Mouse (Mus musculus) frontal cortex, adult 2 months (tissue): ENCODE results near the gene Prdm15. TPM values are rescaled to one million over a fixed set of nuclear protein-coding genes. Genes with fewer than 3 reads are reported as not detected.

Source experiments
- DNase-seq, 2 experiments: peaks; one replicate each; pipeline ENCODE4 v3.0.0; 2022; ENCODE audit warnings: low spot score in 1 of 2; ENCODE audit errors: extremely low spot score in 1 of 2
- polyA plus RNA-seq: library from polyadenylated mRNA; depleted of rRNA; stranded (reverse); fragments of >200 nt; gene quantifications from 2 replicates; pipeline ENCODE4 v1.2.3, GENCODE M21; 2012; rRNA removed

Prdm15 gene
- polyA plus RNA-seq, result 15.1 and 19.1 TPM in 2 replicates

DNA sequence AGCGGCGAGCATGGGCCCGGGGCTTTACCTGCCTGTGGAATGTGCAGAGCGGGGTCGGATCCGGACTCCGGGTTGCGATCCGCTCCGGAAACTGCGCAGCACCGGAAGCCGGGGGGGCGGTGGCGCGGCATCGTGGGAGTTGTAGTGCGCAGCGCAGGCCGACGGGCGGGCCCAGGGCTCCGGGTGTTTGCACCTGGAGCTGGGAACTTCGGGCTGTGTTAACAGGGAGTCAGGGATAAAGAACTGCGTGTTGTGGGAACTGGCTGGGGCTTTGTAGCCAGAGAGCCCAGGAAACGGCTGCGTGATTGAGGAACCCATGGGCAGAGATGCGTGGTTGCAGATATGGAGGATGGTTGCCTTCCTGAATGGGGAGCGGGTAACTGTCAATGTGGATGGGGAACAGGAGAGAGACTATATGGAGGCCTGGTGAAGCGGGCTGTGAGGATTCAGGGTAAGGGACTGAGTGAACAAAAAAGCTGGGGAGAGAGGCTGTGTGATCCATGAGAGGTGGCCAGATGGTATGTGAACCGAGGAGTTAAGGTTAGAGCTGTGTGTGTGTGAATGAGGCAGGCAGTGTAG lies at the start of gene Prdm15:
TSS of gene Prdm15 (minus strand) at position 110 of the 579 bp plus-strand sequence.
- DNase-seq, result peak; percentile 65 to 90

GRCm38 (mm10) chr16:97897346-97898024 lies 45.8 kb upstream of the Prdm15 start:
- peak in 1 of 2 experiments; percentile 11 for DNase-seq

DNA sequence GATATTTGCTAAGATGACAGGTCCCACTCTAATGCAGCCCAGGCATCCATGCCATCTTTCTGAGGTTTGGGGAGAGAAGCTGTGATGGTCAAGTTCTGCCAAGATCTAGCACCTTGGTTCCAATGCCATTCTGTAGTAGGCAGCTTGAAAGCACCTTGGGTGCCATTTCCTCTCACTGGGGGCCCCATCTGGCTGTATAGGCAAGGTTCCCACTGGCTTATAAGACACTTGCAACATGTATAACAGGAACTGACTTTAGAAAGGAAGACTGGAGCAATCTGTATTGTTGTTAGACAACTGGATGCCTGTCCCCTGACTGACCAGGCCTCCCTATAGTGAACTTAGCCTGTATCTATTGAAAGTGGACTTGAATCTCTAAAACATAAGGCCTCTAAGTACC lies 36.1 kb upstream of the Prdm15 start:
- no peak for DNase-seq

DNA sequence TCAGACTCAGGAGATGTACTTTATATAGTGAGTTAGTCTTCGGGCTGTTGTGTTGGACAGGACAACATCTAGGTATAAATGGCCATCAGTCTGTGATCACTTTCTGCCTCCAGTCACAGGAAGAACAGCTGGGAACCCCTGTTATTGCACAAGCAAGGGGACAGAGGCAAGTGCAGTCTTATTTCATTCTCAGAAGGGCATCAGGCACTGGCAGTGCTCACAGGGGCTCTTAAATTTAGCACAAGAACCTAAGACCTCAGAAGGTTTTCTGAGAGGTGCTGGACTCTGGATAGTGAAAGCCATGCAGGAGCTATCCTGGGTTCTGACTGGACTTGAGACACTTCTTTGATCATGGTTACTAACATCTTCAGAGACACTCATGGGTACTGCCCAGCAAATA lies 32.0 kb upstream of the Prdm15 start:
- no peak for DNase-seq

DNA sequence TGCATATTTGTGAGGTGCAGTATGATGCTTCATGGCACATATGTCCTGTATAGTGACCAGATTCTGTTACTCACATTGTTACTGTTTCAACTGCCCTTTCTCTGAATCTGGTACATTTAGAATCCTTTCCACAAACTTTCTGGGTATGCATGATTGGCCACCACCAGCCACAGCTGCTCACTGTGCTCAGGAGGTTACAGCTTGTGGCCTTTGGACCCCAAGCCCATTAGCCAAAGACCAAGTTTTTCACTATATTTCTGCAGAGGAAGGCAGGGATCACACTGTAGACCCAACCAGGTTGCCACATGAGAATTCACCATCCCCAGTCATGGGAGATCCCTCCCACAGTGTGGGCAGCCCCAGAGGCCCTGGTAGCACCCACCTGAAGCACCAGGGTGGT lies 31.2 kb upstream of the Prdm15 start:
- DNase-seq, result no peak

DNA sequence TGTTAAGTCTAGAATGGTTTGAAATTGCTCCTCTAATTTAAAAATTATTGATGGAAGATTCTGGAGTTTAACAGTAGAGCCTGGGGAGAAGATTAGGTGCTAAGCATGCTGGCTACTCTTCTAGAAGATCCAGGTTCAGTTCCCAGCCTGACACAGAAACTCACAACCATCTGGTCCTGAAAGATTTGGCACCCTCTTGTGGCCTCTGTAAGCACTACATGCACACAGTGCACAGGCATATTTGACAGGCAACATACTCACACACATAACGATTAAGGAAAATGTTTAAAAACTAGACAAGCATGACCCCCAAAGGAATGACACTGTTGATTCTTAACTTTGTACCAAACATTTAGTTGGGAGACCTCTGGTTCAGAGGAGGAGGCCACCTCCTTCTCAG lies 27.5 kb upstream of the Prdm15 start:
- peak in 1 of 2 experiments; percentile 67 for DNase-seq

DNA sequence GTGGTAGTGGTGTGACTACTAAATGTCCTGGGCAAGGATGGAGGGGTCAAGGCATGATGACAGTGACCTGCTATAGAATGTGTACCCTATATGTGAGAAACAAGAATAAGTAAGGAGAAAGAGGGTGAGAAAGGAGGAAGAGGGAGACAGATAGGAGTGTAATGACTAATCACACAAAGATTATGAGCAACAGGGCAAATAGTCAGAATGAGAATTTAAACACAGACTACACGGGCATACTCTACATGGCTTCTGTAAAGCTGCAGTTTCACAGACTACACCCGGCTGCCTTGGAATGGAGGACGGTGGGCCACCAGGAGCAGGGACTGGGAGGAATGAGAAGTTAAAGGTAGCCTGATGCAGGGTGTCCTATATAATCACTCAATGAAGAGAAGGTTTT lies 25.9 kb upstream of the Prdm15 start:
- DNase-seq, result no peak

DNA sequence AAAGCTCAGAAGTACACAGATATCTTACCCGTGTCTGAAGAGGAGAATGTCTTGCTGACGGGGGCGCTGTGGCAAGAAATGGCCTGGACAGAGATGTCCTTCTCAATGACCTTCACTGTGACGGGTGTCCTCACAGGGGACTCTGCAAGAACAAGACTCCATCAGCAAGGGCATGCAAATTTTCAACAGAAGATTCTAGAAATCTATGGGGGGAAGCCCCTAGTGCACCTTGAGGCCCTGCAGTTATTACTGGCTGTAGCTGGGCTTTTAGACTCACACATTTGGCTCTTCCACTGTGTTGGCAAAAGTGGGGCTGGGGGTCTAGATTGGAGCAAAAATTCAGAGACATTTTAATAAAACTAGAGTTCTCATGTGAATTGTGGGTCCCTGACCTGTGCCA lies 23.5 kb upstream of the Prdm15 start:
- no peak for DNase-seq

GRCm38 (mm10) chr16:97874376-97874775 lies 22.7 kb upstream of the Prdm15 start:
- no peak for DNase-seq

DNA sequence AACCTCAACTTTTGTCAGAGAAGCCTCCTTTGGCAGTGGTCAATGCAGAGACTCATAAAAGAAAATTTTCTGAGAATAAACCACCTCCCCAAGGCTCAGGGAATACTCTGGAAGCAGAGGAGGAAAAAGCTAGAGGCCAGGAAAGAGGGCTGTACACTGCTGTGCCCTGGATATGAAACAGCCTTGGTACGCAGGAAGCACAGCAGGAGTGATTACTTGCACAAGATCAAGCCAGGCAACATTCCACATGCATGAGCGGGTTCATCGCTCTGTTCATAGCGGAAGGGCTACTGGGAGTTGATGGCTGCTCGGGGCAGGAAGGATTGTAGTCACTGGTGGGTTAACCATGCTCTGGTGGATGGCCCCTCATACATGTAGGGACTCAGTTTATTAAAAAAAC lies 21.0 kb upstream of the Prdm15 start:
- DNase-seq, result no peak

DNA sequence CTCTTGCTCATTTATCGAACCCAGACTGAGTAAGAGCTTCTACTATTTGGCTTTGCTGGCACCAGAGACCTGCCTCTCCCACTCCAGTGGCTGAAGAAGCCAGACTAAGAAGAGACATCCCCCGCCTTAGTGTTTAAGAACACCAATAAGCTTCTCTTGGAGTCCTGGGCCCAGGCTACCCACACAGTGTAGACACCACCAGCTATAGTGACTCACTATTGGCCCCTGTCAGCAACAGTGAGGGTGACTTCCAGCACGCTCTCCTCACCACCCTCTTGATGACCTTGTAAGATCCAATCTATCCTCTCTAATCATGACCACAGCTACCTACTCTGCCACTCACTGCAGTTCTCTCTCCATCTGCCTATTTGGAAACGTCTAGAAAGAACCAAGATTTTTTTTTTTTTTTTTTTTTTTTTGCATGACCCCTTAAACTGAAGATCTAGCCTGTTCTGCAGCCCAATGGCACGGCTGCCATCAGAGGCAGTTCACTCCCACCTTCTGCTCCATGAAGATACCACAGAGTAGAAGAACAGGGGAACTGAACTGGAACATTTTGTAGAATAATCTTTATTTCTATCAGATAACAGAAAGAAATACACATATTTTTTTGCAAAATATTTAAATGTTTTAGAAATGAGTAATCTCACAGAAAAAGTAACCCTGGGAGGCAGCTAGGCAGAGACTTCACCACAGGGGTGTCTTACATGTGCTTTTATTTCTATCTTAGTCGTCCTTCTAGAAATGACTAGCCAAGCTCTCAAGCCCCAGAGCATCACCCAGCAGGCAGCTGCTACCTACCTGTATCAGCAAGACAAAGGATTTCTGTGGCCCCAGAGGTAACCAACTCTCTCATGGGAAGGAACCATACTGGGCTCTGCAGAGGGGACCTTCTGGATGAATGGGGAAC lies 17.8 kb upstream of the Prdm15 start:
- DNase-seq, result no peak

- peak in 1 of 2 experiments; percentile 33 for DNase-seq
These were observed 12.3 kb upstream of the Prdm15 start for GRCm38 (mm10) chr16:97863932-97864467.

GRCm38 (mm10) chr16:97856050-97856449 lies 4.4 kb upstream of the Prdm15 start:
- no peak for DNase-seq

- DNase-seq, result peak; percentile 62 to 79
These were observed 449 bp downstream of the Prdm15 start for GRCm38 (mm10) chr16:97851061-97851740.

- DNase-seq, result peak; percentile 51 to 74
These were observed 986 bp downstream of the Prdm15 start for GRCm38 (mm10) chr16:97850667-97851060.

GRCm38 (mm10) chr16:97848832-97849231 lies 2.8 kb downstream of the Prdm15 start:
- no peak for DNase-seq

- no peak for DNase-seq
These were observed 6.4 kb downstream of the Prdm15 start for GRCm38 (mm10) chr16:97844967-97845937.

GRCm38 (mm10) chr16:97832154-97832553 lies 19.5 kb downstream of the Prdm15 start:
- no peak for DNase-seq

GRCm38 (mm10) chr16:97828207-97828606 lies 23.4 kb downstream of the Prdm15 start:
- DNase-seq, result no peak
